Mouse (Mus musculus) megakaryocyte, embryonic 14.5 days (primary cell): ENCODE measurements around the gene Trim41. TPM values are rescaled to one million over a fixed set of nuclear protein-coding genes. Genes with fewer than 3 reads are reported as not detected.

Experiments used
- H3K27me3 ChIP-seq: replicated peaks from 2 replicates; pipeline ENCODE3; 2012; ENCODE audit warnings: inconsistent platforms
- H3K36me3 ChIP-seq: replicated peaks from 2 replicates; pipeline ENCODE3; 2012; ENCODE audit warnings: low read length, inconsistent platforms, mixed read lengths
- H3K4me1 ChIP-seq: 2 replicates; pipeline ENCODE4 v1.6.1; 2012; ENCODE audit warnings: inconsistent platforms
- H3K4me3 ChIP-seq: replicated peaks from 2 replicates; pipeline ENCODE3; 2012; ENCODE audit warnings: moderate library complexity, mild to moderate bottlenecking, inconsistent platforms
- H3K9me3 ChIP-seq: 2 replicates; pipeline ENCODE4 v1.6.1; 2012; ENCODE audit warnings: inconsistent platforms
- FLI1 ChIP-seq: IDR thresholded peaks from 2 replicates; pipeline ENCODE4 v1.6.1; 2012; ENCODE audit warnings: low read length, inconsistent platforms, mixed read lengths
- GATA1 ChIP-seq: IDR thresholded peaks from 3 replicates; pipeline ENCODE4 v1.6.1; 2012; ENCODE audit warnings: mixed read lengths, low read length, inconsistent platforms, borderline replicate concordance
- polyA plus RNA-seq: library from polyadenylated mRNA; stranded (reverse); fragments of >175 nt; gene quantifications from 2 replicates; pipeline ENCODE4 v1.2.3, GENCODE M21; 2012; ENCODE audit warnings: low replicate concordance; ENCODE audit not compliant: insufficient read depth

Gene Trim41
- polyA plus RNA-seq, 1 experiment, result 56.2 TPM

DNA sequence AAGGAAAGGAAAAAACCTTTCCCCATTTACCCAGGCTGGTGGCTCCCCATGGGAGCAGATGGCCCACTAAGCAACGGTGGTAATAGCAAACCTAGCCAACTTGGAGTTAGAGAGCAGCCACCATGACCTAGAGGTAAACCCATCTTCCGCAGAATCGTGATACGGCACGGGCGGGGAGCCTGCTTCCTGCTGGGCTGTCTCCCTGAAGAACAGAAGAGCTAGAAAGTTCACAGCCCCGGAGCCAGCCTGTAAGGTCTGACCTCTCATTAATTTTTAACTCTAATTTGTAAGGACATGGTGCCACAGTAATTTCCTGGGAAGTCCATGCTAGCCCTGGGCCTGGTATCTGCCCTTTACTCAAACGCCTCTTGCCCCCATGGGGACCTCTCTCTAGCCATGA is 26.2 kb downstream of the Trim41 start:
- Histone ChIP-seq H3K4me1 (peaks cover 45% of the 10 kb centered on the region), H3K27me3 (no peaks in the 10 kb centered on the region), H3K4me3 (no peak overlapping the region), H3K36me3 (peaks cover 11% of the 10 kb centered on the region), H3K9me3 (no peaks in the 10 kb centered on the region)
- TF ChIP-seq FLI1 (no peak), GATA1 (no peak)

DNA sequence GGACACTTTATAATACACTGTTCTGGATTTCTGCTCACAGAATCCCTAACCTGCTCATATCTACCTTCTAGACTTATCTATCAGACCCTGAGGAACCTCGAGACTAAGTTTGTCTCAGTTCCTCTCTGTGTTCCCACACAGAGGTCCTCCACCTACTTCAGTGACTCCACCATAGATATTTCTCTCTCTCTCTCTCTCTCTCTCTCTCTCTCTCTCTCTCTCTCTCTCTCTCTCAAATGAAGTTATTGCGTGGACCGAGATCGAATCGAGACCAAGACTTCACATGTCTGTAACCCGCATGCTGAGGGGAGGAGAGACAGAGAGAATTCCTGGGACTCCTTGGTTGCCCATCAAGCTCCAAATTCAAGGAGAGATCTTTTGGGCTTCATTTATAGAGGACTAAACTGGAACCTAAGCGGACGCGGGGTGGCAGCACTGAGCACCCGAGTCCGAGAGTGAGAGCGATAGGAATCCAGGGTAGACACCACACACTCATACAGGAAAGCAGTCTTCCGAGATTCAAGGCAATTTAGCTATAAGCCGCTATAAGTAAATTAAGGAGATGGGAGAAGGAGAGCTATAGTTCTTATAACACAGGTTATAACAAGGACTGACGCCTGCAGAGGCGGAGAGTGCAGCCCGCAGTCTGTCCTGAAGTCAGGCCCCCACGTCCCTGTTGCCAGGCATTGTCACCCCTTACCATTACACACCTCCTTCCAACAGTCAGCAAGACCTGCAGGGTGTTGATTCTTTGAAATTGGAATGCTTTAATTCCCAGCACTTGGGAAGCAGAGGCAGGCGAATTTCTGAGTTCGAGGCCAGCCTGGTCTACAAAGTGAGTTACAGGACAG is 27.0 kb downstream of the Trim41 start:
- H3K27me3 ChIP-seq, result no peaks in the 10 kb centered on the region
- H3K9me3 ChIP-seq, result no peaks in the 10 kb centered on the region
- H3K4me1 ChIP-seq, result peaks cover 44% of the 10 kb centered on the region
- H3K4me3 ChIP-seq, result peak overlapping the region; percentile 87
- TF ChIP-seq GATA1 (no peak), FLI1 (no peak)
- peaks cover 14% of the 10 kb centered on the region for H3K36me3 ChIP-seq

DNA sequence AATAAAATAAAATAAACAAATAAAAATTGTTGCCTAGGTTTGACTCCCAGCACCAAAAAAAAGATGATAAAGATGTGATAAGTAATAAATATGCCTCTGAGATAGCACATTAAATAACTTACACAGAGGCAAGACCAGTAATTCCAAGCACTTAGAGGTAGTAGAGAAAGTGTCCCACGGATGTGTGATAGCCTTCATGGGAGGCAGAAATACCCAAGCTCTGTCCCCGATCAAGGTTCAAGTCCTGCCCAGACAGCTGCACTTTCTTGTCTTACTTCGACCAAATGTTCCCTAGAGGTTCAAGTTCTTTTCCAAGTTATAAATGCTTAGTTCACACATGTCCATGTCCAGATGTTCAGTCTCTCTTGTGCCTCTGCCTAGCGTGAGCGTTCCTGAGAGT is 27.9 kb downstream of the Trim41 start:
- TF ChIP-seq FLI1 (no peak), GATA1 (no peak)
- H3K27me3 ChIP-seq, result no peaks in the 10 kb centered on the region
- peaks cover 10% of the 10 kb centered on the region for H3K36me3 ChIP-seq
- H3K4me1 ChIP-seq, result peaks cover 48% of the 10 kb centered on the region
- H3K4me3 ChIP-seq, result no peak overlapping the region
- no peaks in the 10 kb centered on the region for H3K9me3 ChIP-seq

DNA sequence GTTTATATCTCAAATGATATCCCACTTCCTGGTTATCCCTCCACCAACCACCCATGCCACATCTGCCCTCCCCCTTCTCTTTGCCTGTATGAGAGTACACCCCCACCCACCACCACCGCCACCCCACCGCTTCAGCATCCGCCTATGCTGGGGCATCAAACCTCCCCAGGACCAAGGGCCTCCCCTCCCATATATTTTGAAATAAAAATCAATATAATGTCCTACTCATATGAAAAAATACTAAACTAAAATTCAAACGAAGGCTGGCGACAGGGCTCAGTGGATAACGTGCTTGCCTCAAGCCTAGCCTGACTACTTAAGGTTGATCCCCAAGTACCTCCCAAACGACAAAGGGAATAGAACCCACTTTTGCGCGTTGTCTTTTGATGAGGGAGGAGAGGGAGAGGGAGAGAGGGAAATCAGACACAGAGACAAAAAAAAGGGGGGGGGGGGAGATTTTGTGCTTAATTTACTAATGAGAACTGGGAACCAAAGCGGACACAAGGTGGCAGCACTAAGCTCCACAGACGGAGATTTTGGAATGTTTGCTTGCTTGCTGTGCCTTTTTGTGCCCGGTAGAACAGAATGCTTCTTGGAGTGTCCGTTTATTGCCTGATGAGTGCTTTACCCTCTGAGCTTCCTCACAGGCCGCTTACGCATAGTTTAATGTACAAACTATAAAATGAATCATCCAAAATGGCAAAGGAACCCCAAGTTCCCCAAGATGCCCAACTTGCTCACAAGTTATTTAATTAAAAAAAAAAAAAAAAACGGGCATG is 28.7 kb downstream of the Trim41 start:
- Histone ChIP-seq H3K9me3 (no peaks in the 10 kb centered on the region), H3K4me1 (peaks cover 47% of the 10 kb centered on the region), H3K36me3 (peaks cover 6% of the 10 kb centered on the region), H3K27me3 (no peaks in the 10 kb centered on the region), H3K4me3 (peak overlapping the region; percentile 91)
- TF ChIP-seq FLI1, result no peak
- TF ChIP-seq GATA1, result no peak

DNA sequence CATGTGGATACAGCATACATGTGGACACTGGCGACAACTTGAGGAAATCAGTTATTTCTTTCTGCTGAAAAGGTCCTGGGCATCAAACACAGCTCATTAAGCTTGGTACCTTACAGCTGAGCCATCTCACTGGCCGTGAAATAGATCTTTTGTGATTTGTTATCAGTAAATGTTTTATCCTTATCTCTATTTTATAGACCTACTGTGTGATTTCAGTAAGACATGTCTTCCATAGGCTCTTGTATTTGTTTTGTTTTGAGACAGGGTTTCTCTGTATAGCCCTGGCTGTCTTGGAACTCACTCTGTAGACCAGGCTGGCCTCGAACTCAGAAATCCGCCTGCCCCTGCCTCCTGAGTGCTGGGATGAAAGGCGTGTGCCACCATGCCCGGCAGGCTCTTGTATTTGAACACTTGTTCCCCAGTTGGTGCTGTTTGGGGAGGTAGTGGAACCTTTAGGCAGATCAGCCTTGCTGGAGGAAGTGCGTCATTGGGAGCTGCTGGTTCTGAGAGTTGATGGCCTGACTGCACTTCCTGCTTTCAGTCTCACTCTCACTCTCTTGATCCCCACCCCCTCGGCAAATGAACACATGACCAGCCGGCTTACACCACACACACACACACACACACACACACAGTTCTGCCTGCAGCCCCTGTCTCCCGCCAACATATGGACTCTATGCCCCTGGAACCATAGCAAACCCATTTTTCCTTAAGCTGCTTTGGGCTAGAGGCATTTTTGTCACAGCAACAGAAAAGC is 29.5 kb downstream of the Trim41 start:
- Histone ChIP-seq H3K4me1 (peaks cover 47% of the 10 kb centered on the region), H3K9me3 (no peaks in the 10 kb centered on the region), H3K27me3 (no peaks in the 10 kb centered on the region), H3K36me3 (peaks cover 8% of the 10 kb centered on the region), H3K4me3 (peak overlapping the region; percentile 91)
- TF ChIP-seq GATA1 (no peak), FLI1 (no peak)

DNA sequence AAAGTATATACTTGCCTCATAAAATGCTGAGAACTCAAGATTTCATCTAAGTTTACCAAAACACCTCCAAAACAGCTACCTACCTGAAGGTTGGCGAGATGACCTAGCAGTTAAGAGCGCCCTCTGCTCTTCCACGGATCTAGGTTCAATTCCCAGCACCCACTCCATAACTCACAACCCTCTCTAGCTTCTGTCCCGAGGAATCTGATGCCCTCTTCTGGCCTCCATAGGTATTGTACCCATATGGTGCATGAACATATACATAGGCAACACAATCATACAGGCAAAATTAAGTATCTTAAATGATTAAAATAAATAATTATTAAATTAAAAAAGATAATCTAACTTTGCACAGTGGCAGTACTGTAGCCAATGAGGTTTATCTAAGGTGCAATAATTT is 34.9 kb downstream of the Trim41 start:
- no peaks in the 10 kb centered on the region for H3K27me3 ChIP-seq
- H3K4me3 ChIP-seq, result no peak overlapping the region
- H3K9me3 ChIP-seq, result no peaks in the 10 kb centered on the region
- peaks cover 10% of the 10 kb centered on the region for H3K36me3 ChIP-seq
- H3K4me1 ChIP-seq, result peaks cover 22% of the 10 kb centered on the region
- no peak for TF ChIP-seq FLI1
- TF ChIP-seq GATA1, result no peak

DNA sequence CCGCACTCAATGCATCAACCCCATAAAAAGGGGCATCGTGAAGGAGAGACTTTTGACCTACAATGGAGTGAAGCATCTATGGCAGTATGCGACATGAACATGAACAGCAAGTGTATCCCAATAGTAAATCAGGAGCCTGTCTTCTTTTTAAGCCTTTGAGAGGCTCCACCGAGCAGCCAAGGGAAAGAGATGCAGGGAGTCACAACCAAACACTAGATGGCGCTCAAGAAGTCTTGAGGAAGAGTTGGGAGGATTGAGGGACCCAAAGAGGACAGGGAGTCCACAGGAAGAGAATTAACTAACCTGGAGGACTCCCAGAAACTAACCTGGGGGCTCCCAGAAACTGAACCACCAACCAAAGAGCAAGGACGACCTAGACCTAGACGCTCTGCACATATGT is 37.7 kb downstream of the Trim41 start:
- H3K27me3 ChIP-seq, result no peaks in the 10 kb centered on the region
- H3K4me3 ChIP-seq, result peak overlapping the region; percentile 48
- TF ChIP-seq GATA1 (no peak), FLI1 (no peak)
- H3K36me3 ChIP-seq, result peaks cover 6% of the 10 kb centered on the region
- H3K9me3 ChIP-seq, result no peaks in the 10 kb centered on the region
- H3K4me1 ChIP-seq, result peaks cover 35% of the 10 kb centered on the region

DNA sequence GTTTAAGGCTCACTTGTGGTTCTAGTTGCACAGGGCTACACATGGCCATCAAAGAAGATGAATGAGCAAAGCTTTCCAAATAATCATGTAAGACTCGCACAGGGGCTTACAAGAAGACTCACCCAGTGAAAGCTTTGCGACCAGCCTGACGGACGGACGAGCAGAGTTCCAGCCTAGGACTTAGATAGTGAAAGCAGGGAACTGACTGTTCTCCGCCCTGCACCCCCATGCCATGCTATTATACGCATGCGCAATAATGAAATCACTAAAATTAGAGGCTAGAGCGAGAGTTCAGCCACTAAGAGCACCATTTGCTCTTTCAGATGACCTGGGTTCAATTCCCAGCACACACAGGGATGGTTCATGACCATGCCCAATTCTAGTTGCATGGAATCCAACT is 39.9 kb downstream of the Trim41 start:
- H3K36me3 ChIP-seq, result peaks cover 2% of the 10 kb centered on the region
- H3K4me3 ChIP-seq, result no peak overlapping the region

DNA sequence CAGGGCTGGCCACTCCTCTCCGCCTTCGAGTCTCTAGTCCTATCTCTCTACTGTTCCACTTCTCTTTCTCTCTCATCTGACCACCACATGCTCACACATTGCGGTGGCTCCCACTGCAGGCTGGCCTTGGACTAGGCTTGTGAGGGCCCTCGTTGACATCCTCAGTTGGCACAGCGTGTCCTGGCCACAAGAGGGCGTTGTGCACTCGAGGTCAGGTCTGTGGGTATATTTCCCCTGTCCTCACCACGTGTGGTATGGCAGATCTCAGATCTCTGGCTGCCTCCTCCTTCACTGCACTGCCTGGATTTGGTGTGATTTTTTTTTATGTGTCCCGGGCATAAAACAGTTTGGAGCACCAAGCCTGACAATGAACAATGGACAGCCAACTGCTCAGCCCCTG is 40.5 kb downstream of the Trim41 start:
- no peak for TF ChIP-seq FLI1
- TF ChIP-seq GATA1, result no peak
- no peaks in the 10 kb centered on the region for H3K27me3 ChIP-seq
- peak overlapping the region; percentile 59 for H3K4me3 ChIP-seq
- H3K9me3 ChIP-seq, result no peaks in the 10 kb centered on the region
- H3K4me1 ChIP-seq, result peaks cover 54% of the 10 kb centered on the region
- H3K36me3 ChIP-seq, result no peaks in the 10 kb centered on the region

More for the DNA sequence above, 39.9 kb downstream of the Trim41 start:
- Histone ChIP-seq H3K9me3 (no peaks in the 10 kb centered on the region), H3K27me3 (no peaks in the 10 kb centered on the region), H3K4me1 (peaks cover 48% of the 10 kb centered on the region)
- TF ChIP-seq FLI1, result no peak
- no peak for TF ChIP-seq GATA1
